Mouse (Mus musculus) myocyte (in vitro differentiated cells): ENCODE results near the gene Sugt1. TPM values are rescaled to one million over a fixed set of nuclear protein-coding genes. Genes with fewer than 3 reads are reported as not detected.

Source experiments
- H3K27me3 ChIP-seq: one replicate; pipeline ENCODE4 v1.6.1; 2011; ENCODE audit not compliant: control insufficient read depth, insufficient read depth, insufficient read length
- H3K36me3 ChIP-seq: one replicate; pipeline ENCODE4 v1.6.1; 2011; ENCODE audit not compliant: control insufficient read depth, insufficient read depth
- H3K4me2 ChIP-seq: one replicate; pipeline ENCODE4 v1.6.1; 2011; ENCODE audit warnings: low read depth, control low read depth
- H3K4me3 ChIP-seq: one replicate; pipeline ENCODE4 v1.5.1; 2011; ENCODE audit warnings: mild to moderate bottlenecking, control low read depth, moderate library complexity
- H3K79me2 ChIP-seq: one replicate; pipeline ENCODE4 v1.6.1; 2011; ENCODE audit not compliant: control insufficient read depth, insufficient read depth
- H3ac ChIP-seq: one replicate; pipeline ENCODE4 v1.6.1; 2011; ENCODE audit not compliant: control insufficient read depth, insufficient read length
- CEBPB ChIP-seq: IDR thresholded peaks from 2 replicates; pipeline ENCODE4 v1.6.1; 2011; ENCODE audit warnings: mild to moderate bottlenecking, moderate library complexity; ENCODE audit not compliant: poor library complexity, insufficient read depth, severe bottlenecking
- E2F4 ChIP-seq: IDR thresholded peaks from one replicate; pipeline ENCODE4 v1.6.1; 2011; ENCODE audit warnings: mild to moderate bottlenecking, control low read depth, moderate library complexity; ENCODE audit not compliant: insufficient read depth
- MAX ChIP-seq: IDR thresholded peaks from one replicate; pipeline ENCODE4 v1.6.1; 2011; ENCODE audit warnings: low read depth, mild to moderate bottlenecking, control low read depth
- MYOD1 ChIP-seq, 3 experiments: IDR thresholded peaks; one replicate each; pipeline ENCODE4 v1.6.1; 2011; ENCODE audit warnings: control low read depth in 2 of 3, low read depth in 2 of 3, mild to moderate bottlenecking in 2 of 3, moderate library complexity in 1 of 3; ENCODE audit not compliant: insufficient read length in 2 of 3, control insufficient read depth in 1 of 3
- MYOG ChIP-seq, 3 experiments: IDR thresholded peaks; one replicate each; pipeline ENCODE4 v1.6.1; 2011; ENCODE audit warnings: control low read depth in 2 of 3, low read depth in 2 of 3, mild to moderate bottlenecking in 2 of 3; ENCODE audit not compliant: insufficient read length in 2 of 3, control insufficient read depth in 1 of 3, insufficient read depth in 1 of 3
- POLR2A ChIP-seq: IDR thresholded peaks from one replicate; pipeline ENCODE4 v1.6.1; 2011; ENCODE audit warnings: low read depth, mild to moderate bottlenecking, control low read depth, moderate library complexity; ENCODE audit not compliant: insufficient read length
- POLR2AphosphoS2 ChIP-seq: IDR thresholded peaks from one replicate; pipeline ENCODE4 v1.6.1; 2011; ENCODE audit warnings: low read depth, control low read depth; ENCODE audit not compliant: insufficient read length
- REST ChIP-seq: IDR thresholded peaks from one replicate; pipeline ENCODE4 v1.6.1; 2011; ENCODE audit warnings: mild to moderate bottlenecking, control low read depth, moderate library complexity; ENCODE audit not compliant: insufficient read depth, insufficient read length
- SRF ChIP-seq: IDR thresholded peaks from one replicate; pipeline ENCODE4 v1.6.1; 2011; ENCODE audit warnings: low read depth; ENCODE audit not compliant: control insufficient read depth, insufficient read length
- TCF12 ChIP-seq: IDR thresholded peaks from one replicate; pipeline ENCODE4 v1.6.1; 2011; ENCODE audit warnings: mild to moderate bottlenecking, control low read depth; ENCODE audit not compliant: poor library complexity, insufficient read depth, severe bottlenecking
- TCF3 ChIP-seq: IDR thresholded peaks from one replicate; pipeline ENCODE4 v1.6.1; 2011; ENCODE audit warnings: low read depth, control low read depth; ENCODE audit not compliant: insufficient read length
- USF1 ChIP-seq: IDR thresholded peaks from one replicate; pipeline ENCODE4 v1.6.1; 2011; ENCODE audit warnings: low read depth, mild to moderate bottlenecking, control low read depth, moderate library complexity
- polyA plus RNA-seq: library from polyadenylated mRNA; unstranded; fragments of >200 nt; fragmentation: generic; extraction: Trizol; gene quantifications from one replicate; pipeline ENCODE4 v1.2.1, GENCODE M21; 2012; ENCODE audit warnings: missing spikeins

Gene Sugt1
- polyA plus RNA-seq, 1 experiment, result 65.4 TPM

DNA sequence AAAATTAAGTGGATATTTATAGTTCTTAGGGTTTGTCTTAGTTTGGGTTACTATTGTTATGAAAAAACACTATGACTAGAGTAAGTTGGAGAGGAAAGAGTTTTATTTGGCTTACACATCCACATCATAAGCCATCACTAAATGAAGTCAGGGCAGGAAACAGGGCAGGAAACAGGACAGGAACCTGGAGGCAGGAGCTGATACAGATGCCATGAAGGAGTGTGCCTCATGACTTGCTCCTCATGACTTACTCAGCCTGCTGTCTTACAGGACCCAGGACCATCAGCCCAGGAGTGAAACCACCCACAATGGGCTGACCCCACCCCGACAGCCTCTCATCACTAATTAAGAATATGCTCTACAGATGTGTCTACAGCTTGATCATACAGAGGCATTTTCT, 13.1 kb upstream of the Sugt1 start:
- Histone ChIP-seq H3K36me3 (no peaks in the 10 kb centered on the region), H3K79me2 (no peaks in the 10 kb centered on the region), H3K4me3 (no peak overlapping the region), H3ac (no peak overlapping the region), H3K27me3 (no peaks in the 10 kb centered on the region), H3K4me2 (no peak overlapping the region)
- no peak for TF ChIP-seq REST
- TF ChIP-seq TCF12, result no peak
- TF ChIP-seq CEBPB, result no peak
- TF ChIP-seq USF1, result no peak
- TF ChIP-seq MAX, result no peak
- no peak for TF ChIP-seq MYOD1 (IDR thresholded peaks at IDR 0.05; ENCODE audit: control insufficient read depth in 1 of 3, insufficient read length in 2 of 3, low read depth in 2 of 3)
- TF ChIP-seq E2F4, result no peak
- TF ChIP-seq TCF3, result no peak
- TF ChIP-seq SRF, result no peak
- TF ChIP-seq MYOG (IDR thresholded peaks at IDR 0.05; ENCODE audit: control insufficient read depth in 1 of 3, insufficient read depth in 1 of 3, insufficient read length in 2 of 3, low read depth in 2 of 3), result no peak
- TF ChIP-seq POLR2AphosphoS2, result no peak
- no peak for TF ChIP-seq POLR2A

DNA sequence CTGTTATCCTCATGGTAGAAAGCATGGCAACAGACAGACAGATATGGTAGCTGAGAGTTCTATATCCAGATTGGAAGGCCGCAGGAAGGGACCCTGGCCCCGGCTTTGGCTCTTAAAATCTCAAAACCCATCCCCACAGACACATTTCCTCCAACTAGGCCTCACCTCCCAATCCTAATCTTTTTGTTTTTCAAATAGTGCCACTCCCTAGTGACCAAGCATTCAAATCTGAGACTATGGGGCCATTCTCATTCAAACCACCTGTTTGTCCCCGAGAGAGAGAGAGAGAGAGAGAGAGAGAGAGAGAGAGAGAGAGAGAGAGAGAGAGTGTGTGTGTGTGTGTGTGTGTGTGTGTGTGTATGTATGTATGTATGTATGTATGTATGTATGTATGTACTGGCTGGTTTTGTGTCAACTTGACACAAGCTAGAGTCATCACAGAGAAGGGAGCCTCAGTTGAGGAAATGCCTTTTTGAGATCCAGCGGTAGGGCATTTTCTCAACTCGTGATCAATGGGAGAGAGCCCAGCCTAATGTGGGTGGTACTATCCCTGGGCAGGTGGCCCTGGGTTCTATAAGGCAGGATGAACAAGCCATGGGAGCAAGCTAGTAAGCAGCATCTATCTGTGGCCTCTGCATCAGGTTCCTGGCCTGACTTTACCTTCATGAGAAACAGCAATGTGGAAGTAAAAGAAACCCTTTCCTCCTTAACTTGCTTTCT, 3.8 kb upstream of the Sugt1 start:
- no peak overlapping the region for H3K4me2 ChIP-seq
- peaks cover 11% of the 10 kb centered on the region for H3K79me2 ChIP-seq
- H3K4me3 ChIP-seq, result no peak overlapping the region
- no peaks in the 10 kb centered on the region for H3K36me3 ChIP-seq
- H3ac ChIP-seq, result no peak overlapping the region
- H3K27me3 ChIP-seq, result no peaks in the 10 kb centered on the region
- TF ChIP-seq USF1 (no peak), MYOG (IDR thresholded peaks at IDR 0.05; ENCODE audit: control insufficient read depth in 1 of 3, insufficient read depth in 1 of 3, insufficient read length in 2 of 3, low read depth in 2 of 3) (no peak), CEBPB (no peak), POLR2A (no peak), SRF (no peak), MAX (no peak), MYOD1 (IDR thresholded peaks at IDR 0.05; ENCODE audit: control insufficient read depth in 1 of 3, insufficient read length in 2 of 3, low read depth in 2 of 3) (no peak), TCF12 (no peak)

DNA sequence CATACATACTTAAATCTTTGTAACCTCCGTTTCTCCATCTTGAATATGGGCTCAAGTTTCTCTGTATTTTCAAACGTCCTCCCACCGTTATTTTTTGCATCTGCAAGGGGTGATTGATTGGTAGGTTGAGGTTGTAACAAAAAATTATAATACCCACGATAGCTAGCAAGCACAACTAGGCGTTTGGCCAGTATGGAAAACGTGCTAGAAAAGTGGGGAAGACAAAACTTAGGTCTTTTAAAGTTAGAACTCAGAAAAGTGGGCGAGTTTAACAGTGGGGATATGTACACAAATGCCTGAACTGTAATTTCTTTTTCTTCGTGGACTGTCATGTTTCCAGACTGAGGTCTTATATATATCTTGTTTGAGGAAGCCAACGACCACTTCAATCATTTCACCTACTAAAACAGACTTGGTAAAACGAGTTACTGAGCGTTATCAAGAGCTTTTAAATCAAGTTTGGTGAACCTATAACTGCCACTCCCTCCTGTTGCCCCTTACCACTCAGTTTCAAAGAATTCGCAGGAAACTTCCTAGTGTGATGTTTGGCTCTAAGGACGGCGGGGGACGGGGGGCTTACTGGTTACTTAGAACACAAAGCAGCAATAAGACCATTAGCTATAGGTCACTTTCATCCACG, 872 bp upstream of the Sugt1 start:
- TF ChIP-seq TCF3 (no peak), USF1 (no peak), E2F4 (no peak), MYOD1 (IDR thresholded peaks at IDR 0.05; ENCODE audit: control insufficient read depth in 1 of 3, insufficient read length in 2 of 3, low read depth in 2 of 3) (no peak), REST (no peak), CEBPB (no peak), SRF (no peak), POLR2AphosphoS2 (no peak), MAX (no peak), POLR2A (no peak), TCF12 (no peak), MYOG (IDR thresholded peaks at IDR 0.05; ENCODE audit: control insufficient read depth in 1 of 3, insufficient read depth in 1 of 3, insufficient read length in 2 of 3, low read depth in 2 of 3) (no peak)
- peak overlapping the region; percentile 96 for H3K4me3 ChIP-seq
- H3ac ChIP-seq, result peak overlapping the region; percentile 97
- peak overlapping the region; percentile 85 for H3K4me2 ChIP-seq
- peaks cover 39% of the 10 kb centered on the region for H3K79me2 ChIP-seq
- no peaks in the 10 kb centered on the region for H3K36me3 ChIP-seq
- H3K27me3 ChIP-seq, result no peaks in the 10 kb centered on the region

GRCm38 (mm10) chr14:79587852-79588229, 350 bp downstream of the Sugt1 start:
- H3K4me3 ChIP-seq, result peak overlapping the region; percentile 96
- TF ChIP-seq POLR2A, result no peak
- TF ChIP-seq TCF12, result no peak
- no peak for TF ChIP-seq MAX
- TF ChIP-seq MYOD1 (IDR thresholded peaks at IDR 0.05; ENCODE audit: control insufficient read depth in 1 of 3, insufficient read length in 2 of 3, low read depth in 2 of 3), result no peak
- peaks cover 47% of the 10 kb centered on the region for H3K79me2 ChIP-seq
- H3K4me2 ChIP-seq, result peak overlapping the region; percentile 92
- peak overlapping the region; percentile 97 for H3ac ChIP-seq
- no peaks in the 10 kb centered on the region for H3K36me3 ChIP-seq
- no peaks in the 10 kb centered on the region for H3K27me3 ChIP-seq

DNA sequence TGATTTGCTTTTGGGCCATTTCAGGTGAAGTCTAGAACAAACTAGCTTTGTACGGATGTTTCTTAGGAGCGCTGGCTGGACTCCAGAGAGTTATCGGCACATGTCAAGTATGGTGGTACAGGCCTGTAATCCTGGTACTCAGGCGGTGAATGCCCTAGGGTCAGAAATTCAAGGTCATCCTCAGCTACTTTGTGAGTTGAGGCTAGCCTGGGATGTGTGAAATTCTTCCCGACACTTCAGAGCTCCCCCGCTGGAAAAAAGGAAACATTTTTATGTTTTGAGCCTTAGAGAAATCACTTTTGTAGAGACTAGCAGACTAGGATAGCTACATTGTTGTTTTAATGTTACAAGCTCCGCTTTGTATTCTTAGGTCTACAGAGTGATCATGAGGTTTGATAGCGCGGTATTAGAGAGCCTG, 1.1 kb downstream of the Sugt1 start:
- TF ChIP-seq USF1 (no peak), POLR2AphosphoS2 (no peak), MYOD1 (IDR thresholded peaks at IDR 0.05; ENCODE audit: control insufficient read depth in 1 of 3, insufficient read length in 2 of 3, low read depth in 2 of 3) (no peak), REST (no peak), MYOG (IDR thresholded peaks at IDR 0.05; ENCODE audit: control insufficient read depth in 1 of 3, insufficient read depth in 1 of 3, insufficient read length in 2 of 3, low read depth in 2 of 3) (no peak), MAX (no peak), TCF12 (no peak), POLR2A (no peak), CEBPB (no peak), E2F4 (no peak), TCF3 (no peak), SRF (no peak)
- no peaks in the 10 kb centered on the region for H3K36me3 ChIP-seq

More for the DNA sequence above, 1.1 kb downstream of the Sugt1 start:
- H3K27me3 ChIP-seq, result no peaks in the 10 kb centered on the region
- H3ac ChIP-seq, result peak overlapping the region; percentile 97
- H3K4me2 ChIP-seq, result peak overlapping the region; percentile 92
- H3K79me2 ChIP-seq, result peaks cover 51% of the 10 kb centered on the region
- peak overlapping the region; percentile 96 for H3K4me3 ChIP-seq
